18 mouse cellular contexts compared by ENCODE assay signal in the genomic region with DNA sequence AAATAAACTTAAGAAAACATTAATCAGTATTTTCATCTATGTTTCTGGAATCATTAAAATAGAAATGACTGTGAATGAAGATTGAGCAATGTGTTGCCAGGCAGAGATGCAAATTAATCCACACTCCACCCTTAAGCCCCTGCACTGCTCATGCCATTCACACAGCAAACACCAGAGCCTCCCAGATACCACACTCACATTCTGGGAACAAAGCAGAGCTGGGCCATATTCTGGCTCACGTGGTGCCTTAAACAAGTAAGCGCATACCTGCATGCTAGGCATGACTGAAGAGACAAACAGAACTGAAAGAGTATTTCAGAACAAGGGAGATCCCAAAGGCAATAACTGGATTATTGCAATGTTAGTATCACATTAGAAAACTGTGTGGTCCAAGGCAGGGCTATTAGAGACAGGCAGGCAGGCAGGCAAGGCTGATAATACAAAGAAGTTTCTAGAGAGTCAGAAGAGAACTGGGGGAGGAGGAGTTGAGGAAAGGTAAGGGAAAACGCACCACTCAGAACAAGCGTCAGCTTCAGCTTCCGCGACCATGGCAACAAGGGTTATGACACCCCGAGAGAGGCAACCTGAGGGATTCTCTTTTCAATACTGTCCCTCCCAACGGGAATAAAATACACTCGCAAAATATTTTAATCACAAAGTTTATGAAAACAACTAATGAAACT.
DNase-seq lines count a peak whose midpoint lies in the region; ATAC-seq lines count a peak whose summit lies in the region.
"Had no signal": no experiment of that assay in that cellular context is flagged by ENCODE, and none has a peak within 500 bp of the region (broad histone marks: within the 10 kb centered on the region; RNA-seq: fewer than 3 reads in every experiment).

No protein-coding gene starts in this region.

- WGBS in forebrain, embryonic 16.5 days = 57% methylated on average over 9 of the region's 9 CpGs
- WGBS in midbrain, embryonic 10.5 days = 80% methylated on average over 9 of the region's 9 CpGs
- 55% methylated on average over 9 of the region's 9 CpGs for WGBS in neural tube, embryonic 15.5 days

- H3K4me2 ChIP-seq in forebrain, embryonic 16.5 days (ENCODE audit: low read length) = no peak overlapping the region
- no peak overlapping the region for H3K4me2 ChIP-seq in neural tube, embryonic 15.5 days
- H3K4me2 ChIP-seq: limb, embryonic 12.5 days; stomach, embryonic 15.5 days had no signal

- peaks cover 11% of the 10 kb centered on the region for H3K4me1 ChIP-seq in forebrain, embryonic 16.5 days (replicated peaks; ENCODE audit: control insufficient read depth, insufficient read depth, low read length)
- H3K4me1 ChIP-seq in midbrain, embryonic 10.5 days = peaks cover 7% of the 10 kb centered on the region
- H3K4me1 ChIP-seq in neural tube, embryonic 15.5 days = peaks cover 14% of the 10 kb centered on the region
- H3K4me1 ChIP-seq: stomach, embryonic 15.5 days had no signal

- intact Hi-C loops in heart, postnatal 25 days (cut with DNase I) = no loop called here

- H3K9me3 ChIP-seq in forebrain, embryonic 16.5 days (ENCODE audit: control insufficient read depth, low read length) = no peaks in the 10 kb centered on the region
- no peaks in the 10 kb centered on the region for H3K9me3 ChIP-seq in midbrain, embryonic 10.5 days (replicated peaks)
- H3K9me3 ChIP-seq in neural tube, embryonic 15.5 days (replicated peaks) = no peaks in the 10 kb centered on the region
- H3K9me3 ChIP-seq: limb, embryonic 12.5 days; stomach, embryonic 15.5 days had no signal

- no peaks in the 10 kb centered on the region for H3K36me3 ChIP-seq in forebrain, embryonic 16.5 days (ENCODE audit: control insufficient read depth, insufficient read depth)
- no peaks in the 10 kb centered on the region for H3K36me3 ChIP-seq in midbrain, embryonic 10.5 days
- no peaks in the 10 kb centered on the region for H3K36me3 ChIP-seq in neural tube, embryonic 15.5 days
- H3K36me3 ChIP-seq: limb, embryonic 12.5 days; stomach, embryonic 15.5 days had no signal

- H3K4me3 ChIP-seq in forebrain, embryonic 16.5 days (replicated peaks; ENCODE audit: low read length) = no peak overlapping the region
- no peak overlapping the region for H3K4me3 ChIP-seq in midbrain, embryonic 10.5 days
- no peak overlapping the region for H3K4me3 ChIP-seq in neural tube, embryonic 15.5 days (replicated peaks)
- H3K4me3 ChIP-seq: limb, embryonic 12.5 days; myocyte; stomach, embryonic 15.5 days had no signal

- no peak overlapping the region for H3K9ac ChIP-seq in forebrain, embryonic 16.5 days (replicated peaks; ENCODE audit: low read depth, low read length)
- H3K9ac ChIP-seq in neural tube, embryonic 15.5 days (replicated peaks) = no peak overlapping the region
- H3K9ac ChIP-seq: limb, embryonic 12.5 days; liver, postnatal 0 days; stomach, embryonic 15.5 days had no signal

- no peak overlapping the region for H3K27ac ChIP-seq in forebrain, embryonic 16.5 days (ENCODE audit: low read length)
- H3K27ac ChIP-seq in midbrain, embryonic 10.5 days (replicated peaks) = peak overlapping the region; percentile 38; the same call in 1 of the 2 replicates
- 0 out of 2 replicates have a peak overlapping the region, but pooled peaks have one; percentile 6 for H3K27ac ChIP-seq in neural tube, embryonic 15.5 days (replicated peaks)
- H3K27ac ChIP-seq: limb, embryonic 12.5 days; macrophage; stomach, embryonic 15.5 days had no signal

- peak; percentile 80 for ATAC-seq in forebrain, embryonic 16.5 days
- ATAC-seq in neural tube, embryonic 15.5 days (ENCODE audit: low FRiP score) = peak; percentile 56; the same call in 1 of the 2 replicates
- ATAC-seq in CD4-positive, CD25-positive, alpha-beta regulatory T cell, adult 4 months = no peak
- ATAC-seq: intestine, postnatal 0 days; liver, postnatal 0 days had no signal

- H3K27me3 ChIP-seq in forebrain, embryonic 16.5 days (replicated peaks; ENCODE audit: control insufficient read depth, insufficient read depth, low read length) = no peaks in the 10 kb centered on the region
- H3K27me3 ChIP-seq in midbrain, embryonic 10.5 days (ENCODE audit: low read depth, poor library complexity, severe bottlenecking) = no peaks in the 10 kb centered on the region
- no peaks in the 10 kb centered on the region for H3K27me3 ChIP-seq in neural tube, embryonic 15.5 days (replicated peaks)
- H3K27me3 ChIP-seq: limb, embryonic 12.5 days; stomach, embryonic 15.5 days had no signal

- peak; percentile 44 for DNase-seq in heart, adult 11 months
- no peak for DNase-seq in heart, postnatal 25 days (ENCODE audit: low spot score)
- DNase-seq in midbrain, embryonic 10.5 days (ENCODE audit: low spot score) = peak; percentile 19
- DNase-seq in kidney, postnatal 36 days = no peak
- no peak for DNase-seq in frontal cortex, postnatal 36 days (ENCODE audit: low spot score in 2 of 2)
- DNase-seq: adrenal gland, postnatal 10 days; cerebellum, postnatal 14 days; heart, postnatal 14 days; kidney, postnatal 14 days; liver, postnatal 0 days had no signal

Comparison
In these comparisons a context has a peak if more than half of its experiments do, and no peak if none do; other contexts are left out.
1. DNase-seq: peak in heart, adult 11 months (single experiment) and midbrain, embryonic 10.5 days (single experiment); none in heart, postnatal 25 days (single experiment), kidney, postnatal 36 days (0 of 2) and frontal cortex, postnatal 36 days (0 of 2).